Mouse (Mus musculus): Measurements from ENCODE around the gene Gpr157.

- TF ChIP-seq UBTF (IDR thresholded peaks at IDR 0.05; ENCODE audit: borderline replicate concordance, insufficient read depth, low read depth, low read length) (no peak), MAZ (IDR thresholded peaks at IDR 0.05; ENCODE audit: low read depth, low read length) (no peak), EP300 (IDR thresholded peaks at IDR 0.05; ENCODE audit: low read depth in 1 of 2, low read length in 2 of 2) (no peak), GATA1 (IDR thresholded peaks at IDR 0.05; ENCODE audit: low read depth, low read length) (no peak), ZNF384 (IDR thresholded peaks at IDR 0.05; ENCODE audit: low read depth, low read length) (no peak), TAL1 (IDR thresholded peaks at IDR 0.05; ENCODE audit: low read length) (no peak), POLR2A (IDR thresholded peaks at IDR 0.05; ENCODE audit: control insufficient read depth in 1 of 2, insufficient read depth in 1 of 2, low read depth in 1 of 2, low read length in 2 of 2, poor library complexity in 1 of 2) (no peak), CHD2 (IDR thresholded peaks at IDR 0.05; ENCODE audit: low read length) (no peak), NRF1 (IDR thresholded peaks at IDR 0.05; ENCODE audit: insufficient read depth, low read depth, low read length, poor library complexity, severe bottlenecking) (no peak)
Measured at GRCm38 (mm10) chr4:150140346-150140745, 53.2 kb downstream of the Gpr157 start.

All from MEL (cell line).